Mouse (Mus musculus): ENCODE results near the gene Fgfrl1. TPM values are rescaled to one million over a fixed set of nuclear protein-coding genes. Genes with fewer than 3 reads are reported as not detected.
"Not testable (repeated sequence)": the region's sequence is repeated elsewhere in the genome, so short reads cannot be mapped to it uniquely, and the experiment has no call there.

The Fgfrl1 gene
- polyA plus RNA-seq, 1 experiment from 2014 or later = 6.4 TPM

DNA sequence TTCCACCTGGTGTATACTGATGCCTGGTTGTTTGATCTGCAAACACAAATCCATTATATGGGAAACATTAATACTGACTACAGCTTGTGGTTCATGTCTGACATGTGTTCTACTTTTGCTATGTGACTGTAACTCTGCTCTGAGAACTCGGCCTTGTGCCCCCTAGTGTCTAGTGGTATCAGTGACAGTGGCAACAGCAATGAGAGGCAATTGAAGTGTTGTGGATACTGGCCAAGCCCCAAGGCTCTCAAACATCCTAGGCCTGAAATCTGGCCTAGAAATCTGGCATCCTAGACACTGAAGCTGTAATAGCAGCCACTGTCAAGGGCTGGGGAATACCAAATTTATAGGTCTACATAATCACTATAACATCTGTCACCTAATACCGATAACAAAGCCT, 51.7 kb downstream of the Fgfrl1 start:
- WGBS = 58% methylated on average over 2 of the region's 2 CpGs
- no peak overlapping the region for H3K27ac ChIP-seq (ENCODE audit: low read length)
- no peaks in the 10 kb centered on the region for H3K27me3 ChIP-seq (ENCODE audit: control insufficient read depth, insufficient read depth, low read length)
- no peaks in the 10 kb centered on the region for H3K9me3 ChIP-seq (replicated peaks; ENCODE audit: control insufficient read depth, low read length)
- H3K9ac ChIP-seq (ENCODE audit: low read length) = no peak overlapping the region
- H3K36me3 ChIP-seq (ENCODE audit: control insufficient read depth, insufficient read depth) = no peaks in the 10 kb centered on the region
- H3K4me2 ChIP-seq (ENCODE audit: low read depth, low read length) = no peak overlapping the region
- H3K4me1 ChIP-seq (ENCODE audit: control insufficient read depth, insufficient read depth, low read length) = no peaks in the 10 kb centered on the region
- H3K4me3 ChIP-seq (ENCODE audit: low read length) = no peak overlapping the region
- ATAC-seq (replicated peaks; ENCODE audit: extremely low read depth, insufficient read depth, low FRiP score) = no peak

DNA sequence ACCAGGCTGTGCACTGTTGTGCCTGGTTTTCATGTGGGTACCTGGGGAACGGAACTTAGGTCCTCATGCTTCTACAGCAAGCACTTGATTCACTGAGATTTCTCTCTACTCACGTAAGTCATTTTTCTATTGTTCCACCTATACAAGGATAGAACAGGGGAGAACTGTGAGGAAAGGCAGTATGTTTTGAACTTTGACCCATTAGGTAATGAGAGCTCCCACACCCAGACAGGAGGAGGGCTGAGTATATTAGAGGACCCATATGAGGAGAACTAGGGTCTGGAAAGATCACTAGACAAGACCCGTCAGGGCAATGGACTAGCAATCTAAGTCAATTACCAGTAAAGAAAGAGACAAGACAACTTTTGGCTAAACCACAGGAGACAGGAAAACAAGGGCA, 52.4 kb downstream of the Fgfrl1 start:
- Histone ChIP-seq H3K4me1 (ENCODE audit: control insufficient read depth, insufficient read depth, low read length) (no peaks in the 10 kb centered on the region), H3K9me3 (replicated peaks; ENCODE audit: control insufficient read depth, low read length) (no peaks in the 10 kb centered on the region), H3K4me3 (ENCODE audit: low read length) (no peak overlapping the region), H3K36me3 (ENCODE audit: control insufficient read depth, insufficient read depth) (no peaks in the 10 kb centered on the region), H3K4me2 (ENCODE audit: low read depth, low read length) (no peak overlapping the region), H3K27me3 (ENCODE audit: control insufficient read depth, insufficient read depth, low read length) (no peaks in the 10 kb centered on the region), H3K9ac (ENCODE audit: low read length) (no peak overlapping the region), H3K27ac (ENCODE audit: low read length) (no peak overlapping the region)
- 74% methylated on average over 3 of the region's 3 CpGs for WGBS
- ATAC-seq (replicated peaks; ENCODE audit: extremely low read depth, insufficient read depth, low FRiP score) = no peak

DNA sequence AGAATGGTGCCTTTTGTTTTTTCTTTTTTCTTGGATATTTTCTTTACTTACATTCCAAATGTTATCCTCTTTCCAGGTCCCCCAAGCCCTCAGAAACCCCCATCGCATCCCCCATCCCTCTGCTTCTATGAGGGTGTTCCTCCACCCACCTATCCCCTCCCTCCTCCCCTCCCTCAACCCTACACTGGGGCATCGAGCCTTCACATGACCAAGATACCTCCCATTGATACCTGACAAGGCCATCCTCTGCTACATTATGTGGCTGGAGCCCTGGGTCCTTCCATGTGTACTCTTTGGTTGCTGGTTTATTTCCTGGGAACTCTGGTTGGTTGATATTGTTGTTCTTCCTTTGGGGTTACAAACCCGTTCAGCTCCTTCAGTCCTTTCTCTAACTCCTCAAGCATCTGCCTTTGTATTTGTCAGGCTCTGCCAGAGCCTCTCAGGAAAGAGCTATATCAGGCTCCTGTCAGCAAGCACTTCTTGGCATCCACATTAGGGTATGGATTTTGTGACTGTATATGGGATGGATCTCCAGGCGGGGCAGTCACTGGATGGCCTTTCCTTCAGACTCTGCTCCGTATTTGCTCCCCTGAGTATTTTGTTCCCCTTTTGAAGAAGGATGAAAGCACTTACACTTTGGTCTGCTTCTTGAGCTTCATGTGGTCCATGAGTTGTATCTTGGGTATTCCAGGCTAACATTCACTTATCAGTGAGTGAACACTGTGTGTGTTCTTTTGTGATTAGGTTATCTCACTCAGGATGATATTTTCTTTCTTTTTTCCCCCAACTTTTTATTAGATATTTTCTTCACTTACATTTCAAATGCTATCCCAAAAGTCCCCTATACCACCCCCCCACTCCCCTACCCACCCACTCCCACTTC, 58.4 kb downstream of the Fgfrl1 start:
- no peaks in the 10 kb centered on the region for H3K9me3 ChIP-seq (replicated peaks; ENCODE audit: control insufficient read depth, low read length)
- WGBS = 50% methylated on average over 5 of the region's 5 CpGs
- no peak overlapping the region for H3K27ac ChIP-seq (ENCODE audit: low read length)
- H3K4me3 ChIP-seq (ENCODE audit: low read length) = no peak overlapping the region
- no peaks in the 10 kb centered on the region for H3K4me1 ChIP-seq (ENCODE audit: control insufficient read depth, insufficient read depth, low read length)
- H3K36me3 ChIP-seq (ENCODE audit: control insufficient read depth, insufficient read depth) = no peaks in the 10 kb centered on the region
- H3K9ac ChIP-seq (ENCODE audit: low read length) = no peak overlapping the region
- no peak for ATAC-seq (replicated peaks; ENCODE audit: extremely low read depth, insufficient read depth, low FRiP score)
- H3K4me2 ChIP-seq (ENCODE audit: low read depth, low read length) = no peak overlapping the region
- H3K27me3 ChIP-seq (ENCODE audit: control insufficient read depth, insufficient read depth, low read length) = no peaks in the 10 kb centered on the region

DNA sequence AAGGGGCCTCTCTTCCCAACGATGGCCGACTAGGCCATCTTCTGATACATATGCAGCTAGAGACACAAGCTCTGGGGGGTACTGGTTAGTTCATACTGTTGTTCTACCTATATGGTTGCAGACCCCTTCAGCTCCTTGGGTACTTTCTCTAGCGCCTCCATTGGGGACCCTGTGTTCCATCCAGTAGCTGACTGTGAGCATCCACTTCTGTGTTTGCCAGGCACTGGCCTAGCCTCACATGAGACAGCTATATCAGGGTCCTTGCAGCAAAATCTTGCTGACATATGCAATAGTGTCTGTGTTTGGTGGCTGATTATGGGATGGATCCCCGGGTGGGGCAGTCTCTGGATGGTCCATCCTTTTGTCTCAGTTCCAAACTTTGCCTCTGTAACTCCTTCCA, 59.1 kb downstream of the Fgfrl1 start:
- not testable (repeated sequence) for ATAC-seq (replicated peaks; ENCODE audit: extremely low read depth, insufficient read depth, low FRiP score); H3K27ac ChIP-seq (ENCODE audit: low read length); H3K27me3 ChIP-seq (ENCODE audit: control insufficient read depth, insufficient read depth, low read length); H3K9ac ChIP-seq (ENCODE audit: low read length); H3K4me1 ChIP-seq (ENCODE audit: control insufficient read depth, insufficient read depth, low read length); H3K36me3 ChIP-seq (ENCODE audit: control insufficient read depth, insufficient read depth); H3K4me2 ChIP-seq (ENCODE audit: low read depth, low read length); H3K4me3 ChIP-seq (ENCODE audit: low read length); H3K9me3 ChIP-seq (replicated peaks; ENCODE audit: control insufficient read depth, low read length)
- WGBS = 71% methylated on average over 4 of the region's 4 CpGs

Other genes with a start within 250 kb of the Fgfrl1 start
- gene Mfsd7a, start 243.5 kb upstream of the Fgfrl1 start, polyA plus RNA-seq (2015; fragmentation: Nextera tagmentation; extraction: Ambion mirVana) = 0.30 TPM in 2 replicates
- gene Pcgf3, start 231.2 kb upstream of the Fgfrl1 start, polyA plus RNA-seq (2015; fragmentation: Nextera tagmentation; extraction: Ambion mirVana) = 16.3 and 18.3 TPM in 2 replicates
- 0.36 and 0.59 TPM in 2 replicates for gene Cplx1, start 142.4 kb upstream of the Fgfrl1 start, polyA plus RNA-seq (2015; fragmentation: Nextera tagmentation; extraction: Ambion mirVana)
- gene Gak, start 62.6 kb upstream of the Fgfrl1 start, polyA plus RNA-seq (2015; fragmentation: Nextera tagmentation; extraction: Ambion mirVana) = 32.3 and 33.9 TPM in 2 replicates
- 16.6 and 19.7 TPM in 2 replicates for gene Tmem175, start 62.6 kb upstream of the Fgfrl1 start, polyA plus RNA-seq (2015; fragmentation: Nextera tagmentation; extraction: Ambion mirVana)
- gene Idua, start 32.1 kb upstream of the Fgfrl1 start, polyA plus RNA-seq (2015; fragmentation: Nextera tagmentation; extraction: Ambion mirVana) = 13.9 and 15.5 TPM in 2 replicates
- 6.3 and 7.2 TPM in 2 replicates for gene Dgkq, start 22.7 kb upstream of the Fgfrl1 start, polyA plus RNA-seq (2015; fragmentation: Nextera tagmentation; extraction: Ambion mirVana)
- gene Slc26a1, start 16.8 kb upstream of the Fgfrl1 start, polyA plus RNA-seq (2015; fragmentation: Nextera tagmentation; extraction: Ambion mirVana) = 0.41 and 0.61 TPM in 2 replicates
- not detected in 2 replicates for gene Rnf212, start 82.6 kb downstream of the Fgfrl1 start, polyA plus RNA-seq (2015; fragmentation: Nextera tagmentation; extraction: Ambion mirVana)
- not detected in 2 replicates for gene Tmed11, start 103.0 kb downstream of the Fgfrl1 start, polyA plus RNA-seq (2015; fragmentation: Nextera tagmentation; extraction: Ambion mirVana)
- not detected in 2 replicates for gene Vmn2r8, start 116.5 kb downstream of the Fgfrl1 start, polyA plus RNA-seq (2015; fragmentation: Nextera tagmentation; extraction: Ambion mirVana)
- not detected in 2 replicates for gene Vmn2r9, start 160.2 kb downstream of the Fgfrl1 start, polyA plus RNA-seq (2015; fragmentation: Nextera tagmentation; extraction: Ambion mirVana)